Mouse (Mus musculus): Measurements from ENCODE around the gene Cd160. TPM values are rescaled to one million over a fixed set of nuclear protein-coding genes. Genes with fewer than 3 reads are reported as not detected.

Gene Cd160
- polyA plus RNA-seq (2014; fragmentation: Nextera tagmentation; extraction: Ambion mirVana), result 0.22 TPM in 1 of 2 replicates, not detected in the other

- WGBS, result 67% methylated on average over 1 of the region's 1 CpGs
- ATAC-seq (replicated peaks; ENCODE audit: insufficient number of reproducible peaks, low FRiP score, low TSS enrichment, low read depth), result no peak
Observed at GRCm38 (mm10) chr3:96828984-96829383, at the start of gene Cd160, which contains the start of gene Pdzk1. TSS of gene Cd160 (minus strand) at chr3:96829351. TSS of gene Pdzk1 (plus strand) at chr3:96829284.

GRCm38 (mm10) chr3:96874808-96875571 lies 45.8 kb upstream of the Cd160 start:
- no peak for DNase-seq (ENCODE audit: low spot score)
- Histone ChIP-seq H3K36me3 (replicated peaks; ENCODE audit: control insufficient read depth, insufficient read depth, low read depth, low read length) (no peaks in the 10 kb centered on the region; the same call in 1 of the 2 replicates), H3K9me3 (replicated peaks; ENCODE audit: control insufficient read depth, low read length) (no peaks in the 10 kb centered on the region), H3K4me2 (ENCODE audit: low read depth, low read length) (no peak overlapping the region), H3K9ac (replicated peaks; ENCODE audit: low read length) (no peak overlapping the region), H3K27me3 (ENCODE audit: control insufficient read depth, insufficient read depth, low read length) (no peaks in the 10 kb centered on the region), H3K4me1 (ENCODE audit: control insufficient read depth, insufficient read depth, low read length) (no peaks in the 10 kb centered on the region), H3K4me3 (ENCODE audit: low read depth, low read length) (no peak overlapping the region), H3K27ac (replicated peaks; ENCODE audit: low read depth, low read length) (no peak overlapping the region)
- WGBS, result 84% methylated on average over 7 of the region's 7 CpGs
- ATAC-seq (replicated peaks; ENCODE audit: insufficient number of reproducible peaks, low FRiP score, low TSS enrichment, low read depth), result no peak

More at GRCm38 (mm10) chr3:96828984-96829383, at the start of gene Cd160, which contains the start of gene Pdzk1:
- H3K4me3 ChIP-seq (ENCODE audit: low read depth, low read length), result no peak within 1 kb of the TSS
- no peaks in the 10 kb centered on the region for H3K27me3 ChIP-seq (ENCODE audit: control insufficient read depth, insufficient read depth, low read length)
- no peaks in the 10 kb centered on the region for H3K36me3 ChIP-seq (replicated peaks; ENCODE audit: control insufficient read depth, insufficient read depth, low read depth, low read length)
- no peak within 1 kb of the TSS for H3K9ac ChIP-seq (replicated peaks; ENCODE audit: low read length)
- H3K4me1 ChIP-seq (ENCODE audit: control insufficient read depth, insufficient read depth, low read length), result no peaks in the 10 kb centered on the region
- H3K27ac ChIP-seq (replicated peaks; ENCODE audit: low read depth, low read length), result no peak within 1 kb of the TSS
- H3K9me3 ChIP-seq (replicated peaks; ENCODE audit: control insufficient read depth, low read length), result no peaks in the 10 kb centered on the region
- H3K4me2 ChIP-seq (ENCODE audit: low read depth, low read length), result no peak within 1 kb of the TSS
- DNase-seq (ENCODE audit: low spot score), result no peak

- Histone ChIP-seq H3K4me2 (ENCODE audit: low read depth, low read length) (no peak overlapping the region), H3K4me3 (ENCODE audit: low read depth, low read length) (no peak overlapping the region), H3K4me1 (ENCODE audit: control insufficient read depth, insufficient read depth, low read length) (no peaks in the 10 kb centered on the region), H3K9ac (replicated peaks; ENCODE audit: low read length) (no peak overlapping the region), H3K27ac (replicated peaks; ENCODE audit: low read depth, low read length) (no peak overlapping the region), H3K9me3 (replicated peaks; ENCODE audit: control insufficient read depth, low read length) (no peaks in the 10 kb centered on the region), H3K36me3 (replicated peaks; ENCODE audit: control insufficient read depth, insufficient read depth, low read depth, low read length) (no peaks in the 10 kb centered on the region; the same call in 1 of the 2 replicates), H3K27me3 (ENCODE audit: control insufficient read depth, insufficient read depth, low read length) (no peaks in the 10 kb centered on the region)
- ATAC-seq (replicated peaks; ENCODE audit: insufficient number of reproducible peaks, low FRiP score, low TSS enrichment, low read depth), result no peak
- no peak for DNase-seq (ENCODE audit: low spot score)
- 93% methylated on average over 8 of the region's 8 CpGs for WGBS
Observed at GRCm38 (mm10) chr3:96872501-96872900, 43.4 kb upstream of the Cd160 start.

- 78% methylated on average over 8 of the region's 8 CpGs for WGBS
- H3K4me3 ChIP-seq (ENCODE audit: low read depth, low read length), result no peak overlapping the region
- H3K4me2 ChIP-seq (ENCODE audit: low read depth, low read length), result no peak overlapping the region
- no peak for ATAC-seq (replicated peaks; ENCODE audit: insufficient number of reproducible peaks, low FRiP score, low TSS enrichment, low read depth)
- H3K4me1 ChIP-seq (ENCODE audit: control insufficient read depth, insufficient read depth, low read length), result no peaks in the 10 kb centered on the region
- H3K9ac ChIP-seq (replicated peaks; ENCODE audit: low read length), result no peak overlapping the region
- H3K27ac ChIP-seq (replicated peaks; ENCODE audit: low read depth, low read length), result no peak overlapping the region
- H3K9me3 ChIP-seq (replicated peaks; ENCODE audit: control insufficient read depth, low read length), result no peaks in the 10 kb centered on the region
- H3K36me3 ChIP-seq (replicated peaks; ENCODE audit: control insufficient read depth, insufficient read depth, low read depth, low read length), result no peaks in the 10 kb centered on the region; the same call in 1 of the 2 replicates
- no peak for DNase-seq (ENCODE audit: low spot score)
- no peaks in the 10 kb centered on the region for H3K27me3 ChIP-seq (ENCODE audit: control insufficient read depth, insufficient read depth, low read length)
Observed at GRCm38 (mm10) chr3:96871070-96871469, 41.9 kb upstream of the Cd160 start.

- H3K27ac ChIP-seq (replicated peaks; ENCODE audit: low read depth, low read length), result no peak overlapping the region
- no peaks in the 10 kb centered on the region; the same call in 1 of the 2 replicates for H3K36me3 ChIP-seq (replicated peaks; ENCODE audit: control insufficient read depth, insufficient read depth, low read depth, low read length)
- no peak overlapping the region for H3K4me3 ChIP-seq (ENCODE audit: low read depth, low read length)
- DNase-seq (ENCODE audit: low spot score), result no peak
- no peaks in the 10 kb centered on the region for H3K4me1 ChIP-seq (ENCODE audit: control insufficient read depth, insufficient read depth, low read length)
- no peak for ATAC-seq (replicated peaks; ENCODE audit: insufficient number of reproducible peaks, low FRiP score, low TSS enrichment, low read depth)
- H3K9ac ChIP-seq (replicated peaks; ENCODE audit: low read length), result no peak overlapping the region
- no peaks in the 10 kb centered on the region for H3K9me3 ChIP-seq (replicated peaks; ENCODE audit: control insufficient read depth, low read length)
- no peaks in the 10 kb centered on the region for H3K27me3 ChIP-seq (ENCODE audit: control insufficient read depth, insufficient read depth, low read length)
- H3K4me2 ChIP-seq (ENCODE audit: low read depth, low read length), result no peak overlapping the region
- WGBS, result 95% methylated on average over 2 of the region's 2 CpGs
Observed at GRCm38 (mm10) chr3:96870270-96870669, 41.1 kb upstream of the Cd160 start.

GRCm38 (mm10) chr3:96869091-96869490 lies 39.9 kb upstream of the Cd160 start:
- no peak overlapping the region for H3K4me3 ChIP-seq (ENCODE audit: low read depth, low read length)
- WGBS, result 96% methylated on average over 7 of the region's 7 CpGs
- ATAC-seq (replicated peaks; ENCODE audit: insufficient number of reproducible peaks, low FRiP score, low TSS enrichment, low read depth) (no peak), DNase-seq (ENCODE audit: low spot score) (no peak)
- no peaks in the 10 kb centered on the region for H3K9me3 ChIP-seq (replicated peaks; ENCODE audit: control insufficient read depth, low read length)
- no peak overlapping the region for H3K27ac ChIP-seq (replicated peaks; ENCODE audit: low read depth, low read length)
- H3K4me2 ChIP-seq (ENCODE audit: low read depth, low read length), result no peak overlapping the region
- no peak overlapping the region for H3K9ac ChIP-seq (replicated peaks; ENCODE audit: low read length)
- H3K36me3 ChIP-seq (replicated peaks; ENCODE audit: control insufficient read depth, insufficient read depth, low read depth, low read length), result no peaks in the 10 kb centered on the region; the same call in 1 of the 2 replicates
- no peaks in the 10 kb centered on the region for H3K4me1 ChIP-seq (ENCODE audit: control insufficient read depth, insufficient read depth, low read length)
- H3K27me3 ChIP-seq (ENCODE audit: control insufficient read depth, insufficient read depth, low read length), result no peaks in the 10 kb centered on the region

GRCm38 (mm10) chr3:96868566-96868965 lies 39.4 kb upstream of the Cd160 start:
- Histone ChIP-seq H3K36me3 (replicated peaks; ENCODE audit: control insufficient read depth, insufficient read depth, low read depth, low read length) (no peaks in the 10 kb centered on the region; the same call in 1 of the 2 replicates), H3K27ac (replicated peaks; ENCODE audit: low read depth, low read length) (no peak overlapping the region), H3K4me1 (ENCODE audit: control insufficient read depth, insufficient read depth, low read length) (no peaks in the 10 kb centered on the region), H3K27me3 (ENCODE audit: control insufficient read depth, insufficient read depth, low read length) (no peaks in the 10 kb centered on the region), H3K9me3 (replicated peaks; ENCODE audit: control insufficient read depth, low read length) (no peaks in the 10 kb centered on the region), H3K4me3 (ENCODE audit: low read depth, low read length) (no peak overlapping the region), H3K9ac (replicated peaks; ENCODE audit: low read length) (no peak overlapping the region), H3K4me2 (ENCODE audit: low read depth, low read length) (no peak overlapping the region)
- ATAC-seq (replicated peaks; ENCODE audit: insufficient number of reproducible peaks, low FRiP score, low TSS enrichment, low read depth) (no peak; the same call in 1 of the 2 replicates), DNase-seq (ENCODE audit: low spot score) (no peak)
- WGBS, result 93% methylated on average over 8 of the region's 8 CpGs

GRCm38 (mm10) chr3:96867863-96868262 lies 38.7 kb upstream of the Cd160 start:
- Histone ChIP-seq H3K27ac (replicated peaks; ENCODE audit: low read depth, low read length) (no peak overlapping the region), H3K9ac (replicated peaks; ENCODE audit: low read length) (no peak overlapping the region), H3K4me3 (ENCODE audit: low read depth, low read length) (no peak overlapping the region), H3K36me3 (replicated peaks; ENCODE audit: control insufficient read depth, insufficient read depth, low read depth, low read length) (no peaks in the 10 kb centered on the region; the same call in 1 of the 2 replicates), H3K27me3 (ENCODE audit: control insufficient read depth, insufficient read depth, low read length) (no peaks in the 10 kb centered on the region), H3K4me2 (ENCODE audit: low read depth, low read length) (no peak overlapping the region), H3K4me1 (ENCODE audit: control insufficient read depth, insufficient read depth, low read length) (no peaks in the 10 kb centered on the region), H3K9me3 (replicated peaks; ENCODE audit: control insufficient read depth, low read length) (no peaks in the 10 kb centered on the region)
- DNase-seq (ENCODE audit: low spot score), result no peak
- whole genome bisulfite sequencing, result 91% methylated on average over 3 of the region's 3 CpGs
- no peak for ATAC-seq (replicated peaks; ENCODE audit: insufficient number of reproducible peaks, low FRiP score, low TSS enrichment, low read depth)

All from embryonic facial prominence, embryonic 11.5 days (tissue).